Mouse (Mus musculus) retina, embryonic 14.5 days (tissue): ENCODE results near the gene Gtf2f1.
A peak's percentile ranks its signal among the peaks of the same experiment; 100 is the strongest.

Source experiments
- DNase-seq: peaks from one replicate; pipeline ENCODE4 v3.0.0-alpha.2; 2015; ENCODE audit warnings: low spot score

Gene Gtf2f1

GRCm38 (mm10) chr17:57011236-57012141 lies at the start of gene Gtf2f1, which contains the start of gene Gm17949:
Gtf2f1 (minus strand) TSS chr17:57011288.
Gm17949 (plus strand) TSS chr17:57011469.
- DNase-seq: peak; percentile 99

DNA sequence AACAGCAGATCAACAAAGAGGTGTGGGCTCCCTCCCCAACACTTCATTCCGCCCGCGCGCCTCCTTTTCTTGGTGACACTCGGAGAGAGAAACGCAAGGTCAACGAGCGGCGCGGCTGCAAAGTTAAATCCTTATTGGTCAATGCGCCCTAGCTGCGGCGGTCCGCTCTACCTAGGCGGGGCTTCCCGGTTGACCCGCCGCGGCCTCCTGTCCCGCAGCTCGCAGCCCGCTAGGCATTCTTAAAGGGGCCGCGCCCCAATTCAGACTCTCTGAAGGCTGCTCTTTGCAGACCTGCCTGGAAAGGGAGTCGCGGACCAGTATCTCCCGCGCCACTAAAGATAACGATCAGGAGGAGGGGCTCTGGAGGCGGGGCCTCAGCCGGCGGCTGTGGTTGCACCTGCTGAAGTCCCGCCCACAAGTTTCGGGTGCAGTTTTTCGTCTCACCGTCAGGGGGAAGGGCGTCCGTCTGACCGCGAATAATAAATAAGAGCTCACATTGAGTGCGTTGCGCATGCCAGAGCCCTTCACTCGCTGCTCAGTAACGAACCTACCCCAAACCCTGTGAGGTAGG lies 49.2 kb upstream of the Gtf2f1 start:
- peak; percentile 98 for DNase-seq

GRCm38 (mm10) chr17:57059486-57059977 lies 48.4 kb upstream of the Gtf2f1 start, which contains the start of gene Slc25a23:
Slc25a23 (minus strand) TSS chr17:57059863.
- peak; percentile 84 for DNase-seq

GRCm38 (mm10) chr17:57058891-57059485 lies 47.9 kb upstream of the Gtf2f1 start, which contains the start of gene Crb3:
Crb3 (plus strand) TSS chr17:57059105.
- DNase-seq: peak; percentile 18

DNA sequence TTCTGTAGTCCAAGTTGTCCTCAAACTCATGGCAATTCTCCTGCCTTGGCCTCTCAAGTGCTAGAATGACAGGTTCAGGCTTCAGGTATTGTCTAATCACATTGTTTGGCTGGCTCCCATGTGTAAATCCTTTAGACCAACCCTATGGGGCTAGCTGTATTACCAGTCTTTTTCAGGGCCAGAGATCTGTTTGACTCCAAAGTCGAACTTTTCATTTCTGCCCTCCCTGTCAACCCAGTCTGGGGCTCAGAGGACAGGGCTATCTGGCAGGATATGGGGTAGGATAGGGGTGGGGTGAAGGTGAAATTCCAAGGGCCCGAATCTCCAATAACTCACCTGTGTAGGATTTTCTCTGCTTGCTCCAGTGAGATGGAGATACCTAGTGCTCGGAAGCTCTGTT lies 45.2 kb upstream of the Gtf2f1 start:
- no peak for DNase-seq

DNA sequence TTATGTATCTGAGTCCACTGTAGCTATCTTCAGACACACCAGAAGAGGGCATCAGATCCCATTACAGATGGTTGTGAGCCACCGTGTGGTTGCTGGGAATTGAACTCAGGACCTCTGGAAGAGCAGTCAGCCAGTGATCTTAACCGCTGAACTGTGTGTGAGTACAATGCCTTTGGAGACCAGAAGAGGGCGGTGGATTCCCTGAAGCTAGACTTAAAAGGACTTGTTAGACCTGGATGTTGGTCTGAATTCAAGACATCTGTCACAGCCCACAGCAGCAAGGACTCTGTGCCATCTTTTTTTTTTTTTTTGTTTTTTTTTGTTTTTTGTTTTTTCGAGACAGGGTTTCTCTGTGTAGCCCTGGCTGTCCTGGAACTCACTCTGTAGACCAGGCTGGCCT lies 40.6 kb upstream of the Gtf2f1 start:
- DNase-seq: peak; percentile 32

- DNase-seq: no peak
These were observed 37.7 kb upstream of the Gtf2f1 start for GRCm38 (mm10) chr17:57048816-57049215.

GRCm38 (mm10) chr17:57047406-57047805 lies 36.3 kb upstream of the Gtf2f1 start:
- no peak for DNase-seq

DNA sequence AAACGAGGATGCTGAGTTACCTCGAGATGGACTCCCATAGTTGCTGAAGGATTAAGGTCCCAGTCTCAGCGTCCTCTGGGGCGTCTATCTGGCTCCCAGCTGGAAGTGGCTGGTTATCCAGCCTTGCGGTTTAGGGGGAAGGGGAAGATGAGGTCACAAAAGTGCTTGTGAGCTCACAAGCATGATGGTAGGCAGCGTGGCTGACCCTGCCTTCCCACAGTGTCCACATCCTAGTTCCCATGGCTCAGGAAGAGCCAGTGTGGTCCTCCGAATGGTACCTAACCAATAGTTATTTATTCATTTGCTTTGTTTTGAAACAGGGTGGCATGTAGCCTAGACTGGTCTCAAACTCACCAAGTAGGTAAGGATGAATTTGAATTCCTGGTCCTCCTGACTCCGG lies 30.5 kb upstream of the Gtf2f1 start, which contains the start of gene Slc25a41:
Gene Slc25a41, minus strand, starts transcription at position 101 of the 400 bp plus-strand sequence.
- DNase-seq: no peak

DNA sequence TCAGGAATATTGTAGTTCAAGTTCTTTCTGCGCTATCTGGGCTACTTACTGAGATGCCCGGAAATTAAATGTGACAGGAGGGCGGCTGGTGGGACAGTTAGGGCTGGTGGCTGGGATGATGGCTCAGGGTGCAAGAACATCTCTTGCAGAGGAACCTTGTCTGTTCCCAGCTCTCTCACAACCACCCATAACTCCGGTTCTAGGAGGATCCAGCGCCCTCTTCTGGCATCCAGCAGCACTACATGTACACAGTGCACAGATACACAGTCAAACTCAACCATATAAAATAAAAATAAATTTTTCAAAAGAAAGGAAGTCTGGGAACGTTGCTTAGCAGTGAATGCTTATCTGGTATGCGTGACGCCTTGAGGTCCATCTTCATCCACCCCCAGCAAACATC lies 27.9 kb upstream of the Gtf2f1 start:
- no peak for DNase-seq

GRCm38 (mm10) chr17:57032854-57033253 lies 21.8 kb upstream of the Gtf2f1 start:
- DNase-seq: no peak

GRCm38 (mm10) chr17:57031661-57032420 lies 20.8 kb upstream of the Gtf2f1 start:
- DNase-seq: peak; percentile 100

- DNase-seq: peak; percentile 54
These were observed 20.0 kb upstream of the Gtf2f1 start, which contains the start of gene Khsrp for GRCm38 (mm10) chr17:57030931-57031660. Khsrp (minus strand) TSS chr17:57031522.

GRCm38 (mm10) chr17:57029691-57030090 lies 18.6 kb upstream of the Gtf2f1 start:
- no peak for DNase-seq

DNA sequence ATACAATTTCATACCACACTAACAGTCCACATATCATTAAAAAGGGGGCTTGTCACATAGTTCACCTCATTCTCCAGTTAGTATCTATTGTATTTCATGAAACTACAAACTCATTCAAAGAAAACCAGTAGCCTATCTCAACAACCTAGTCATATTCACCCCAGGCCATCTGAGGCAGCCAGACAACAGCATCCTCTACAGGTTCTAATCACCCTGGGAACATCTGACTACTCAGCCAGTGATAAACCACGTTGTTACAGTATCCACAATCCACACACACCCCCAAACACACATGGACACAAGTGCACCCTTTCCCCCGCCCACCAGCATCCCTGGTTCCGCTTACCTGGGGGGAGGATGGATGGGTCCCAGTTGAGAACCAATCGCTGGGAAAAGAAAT lies 16.4 kb upstream of the Gtf2f1 start:
- no peak for DNase-seq

DNA sequence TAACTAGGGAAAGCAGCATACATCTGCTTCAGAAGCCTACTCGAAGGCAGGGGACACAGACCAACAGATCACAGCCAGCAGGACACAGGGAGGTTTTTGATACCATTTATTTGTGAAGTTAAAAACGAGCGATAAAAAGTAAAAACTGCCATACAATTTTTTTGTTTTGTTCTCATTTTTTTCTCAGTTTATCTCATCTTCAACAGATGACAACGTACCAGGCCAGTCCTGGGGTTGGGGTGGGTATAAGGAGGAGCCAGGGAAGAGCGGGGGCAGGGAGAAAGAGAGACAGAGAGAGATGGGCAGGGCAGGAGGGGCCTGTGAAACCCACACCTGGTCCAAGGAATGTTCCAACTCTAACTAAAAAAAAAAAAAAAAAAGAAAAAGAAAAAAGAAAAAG lies 9.9 kb upstream of the Gtf2f1 start:
- DNase-seq: no peak

DNA sequence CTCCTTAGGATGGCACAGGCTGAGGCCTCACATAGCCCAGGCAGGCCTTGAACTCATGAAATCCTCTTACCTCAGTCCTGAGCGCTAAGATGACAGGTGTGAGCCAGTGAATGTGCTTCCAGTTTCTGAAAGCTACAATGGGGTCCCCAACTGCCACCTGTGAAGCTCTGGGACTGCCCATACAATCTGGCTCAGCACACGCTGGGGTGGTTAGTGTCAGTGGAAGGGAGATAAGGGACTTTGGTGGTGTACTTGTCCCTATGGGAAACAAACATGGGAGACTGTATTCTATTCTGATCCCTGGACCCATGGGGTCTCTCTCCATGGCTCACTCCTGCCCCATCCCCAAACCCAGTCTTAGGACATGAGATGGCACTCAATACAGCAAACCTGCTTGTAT lies 8.6 kb upstream of the Gtf2f1 start:
- DNase-seq: no peak

DNA sequence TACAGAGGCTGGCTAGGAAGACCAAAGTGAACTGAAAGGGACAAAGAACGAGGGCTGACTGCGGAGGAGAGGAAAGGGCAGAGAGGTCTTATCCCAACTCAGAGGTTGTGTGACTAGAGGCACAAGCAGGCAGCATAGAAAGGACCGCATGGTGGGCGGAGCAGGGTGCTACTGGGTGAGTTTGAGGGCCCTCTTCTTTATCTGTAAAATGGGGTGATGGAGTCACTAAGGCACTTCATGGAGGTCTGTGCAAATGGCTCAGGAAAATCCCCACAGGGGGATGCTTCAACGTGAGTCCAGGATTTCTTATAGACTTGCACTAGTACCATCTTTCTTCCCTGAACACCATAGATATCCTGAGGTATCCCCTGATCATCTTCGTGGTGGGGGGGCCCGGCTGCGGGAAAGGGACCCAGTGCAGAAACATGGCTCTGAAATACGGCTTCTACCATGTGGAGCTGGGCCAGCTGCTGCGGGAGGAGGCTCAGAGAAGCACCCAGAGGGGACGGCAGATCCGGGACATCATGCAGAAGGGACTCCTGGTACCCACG lies 1.2 kb upstream of the Gtf2f1 start:
- DNase-seq: no peak

- DNase-seq: no peak
These were observed 215 bp downstream of the Gtf2f1 start for GRCm38 (mm10) chr17:57010911-57011235.

DNA sequence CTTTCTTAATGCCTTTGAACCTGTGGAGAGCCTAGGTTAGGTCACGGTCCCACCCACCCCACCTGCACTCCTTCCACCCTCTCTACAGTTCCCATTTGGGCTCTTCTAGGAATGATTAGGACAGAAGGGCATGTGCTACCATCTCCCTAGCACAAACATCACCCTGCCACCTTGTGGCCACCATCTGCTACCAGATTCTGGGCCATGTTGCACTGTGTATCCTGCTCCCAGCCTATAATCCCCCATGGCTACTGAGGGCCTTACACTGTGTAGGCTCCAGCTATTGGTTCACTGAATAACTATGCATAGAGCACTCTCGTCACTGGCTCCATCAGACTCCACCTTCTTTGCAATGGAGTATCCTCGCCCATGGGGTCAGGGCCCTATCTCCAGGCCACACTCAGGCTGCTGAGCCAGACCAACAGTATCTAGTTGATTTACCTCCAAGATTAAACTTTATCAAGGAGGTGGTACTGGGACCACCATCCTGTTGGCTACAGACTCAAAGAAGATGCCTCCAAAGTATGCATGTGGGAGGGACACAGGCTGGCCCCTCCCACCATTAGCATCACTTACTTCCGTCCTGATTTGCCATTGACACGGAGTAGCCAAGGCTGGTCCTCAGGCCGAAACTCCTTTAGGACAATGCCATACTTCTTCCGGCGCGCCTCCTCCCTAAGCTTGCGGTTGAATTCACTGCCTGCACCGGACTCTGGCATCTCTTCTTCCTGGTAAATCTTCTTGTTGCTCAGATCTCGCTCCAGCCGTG lies 3.8 kb downstream of the Gtf2f1 start:
- DNase-seq: peak; percentile 48
